Mouse (Mus musculus) adrenal gland, postnatal 36 days (tissue): ENCODE measurements around the gene Zic5. TPM values are rescaled to one million over a fixed set of nuclear protein-coding genes. Genes with fewer than 3 reads are reported as not detected.
A peak's percentile ranks its signal among the peaks of the same experiment; 100 is the strongest.

Experiments used
- DNase-seq, 2 experiments: peaks; one replicate each; pipeline ENCODE4 v3.0.0; 2021; ENCODE audit warnings: mixed read lengths in 1 of 2
- total RNA-seq, 2 experiments: library from RNA; stranded (reverse); gene quantifications; 2 replicates each; pipeline ENCODE4 v1.2.3; 2021

Zic5 gene
- total RNA-seq, 2 experiments from 2014 or later = not detected

- DNase-seq = no peak
Observed at GRCm38 (mm10) chr14:122479461-122480109, 14.1 kb upstream of the Zic5 start.

GRCm38 (mm10) chr14:122478574-122479011 lies 13.1 kb upstream of the Zic5 start:
- DNase-seq = no peak

GRCm38 (mm10) chr14:122477971-122478573 lies 12.6 kb upstream of the Zic5 start:
- no peak for DNase-seq

GRCm38 (mm10) chr14:122477261-122477671 lies 11.8 kb upstream of the Zic5 start:
- DNase-seq = no peak

GRCm38 (mm10) chr14:122476822-122477215 lies 11.3 kb upstream of the Zic5 start:
- DNase-seq = no peak

GRCm38 (mm10) chr14:122476041-122476821 lies 10.8 kb upstream of the Zic5 start:
- DNase-seq = peak in 1 of 2 experiments; percentile 28

- no peak for DNase-seq
Observed at GRCm38 (mm10) chr14:122475557-122476040, 10.1 kb upstream of the Zic5 start.

GRCm38 (mm10) chr14:122474891-122475556 lies 9.5 kb upstream of the Zic5 start, which contains the start of gene Zic2:
TSS of gene Zic2 (plus strand) at chr14:122475435.
- peak; percentile 52 to 54 for DNase-seq

- peak in 1 of 2 experiments; percentile 20 for DNase-seq
Observed at GRCm38 (mm10) chr14:122474041-122474890, 8.8 kb upstream of the Zic5 start.

GRCm38 (mm10) chr14:122473211-122473751 lies 7.8 kb upstream of the Zic5 start:
- no peak for DNase-seq

GRCm38 (mm10) chr14:122472647-122473046 lies 7.2 kb upstream of the Zic5 start:
- DNase-seq = no peak

- DNase-seq = no peak
Observed at GRCm38 (mm10) chr14:122472161-122472560, 6.7 kb upstream of the Zic5 start.

- no peak for DNase-seq
Observed at GRCm38 (mm10) chr14:122471449-122472085, 6.1 kb upstream of the Zic5 start.

- DNase-seq = no peak
Observed at GRCm38 (mm10) chr14:122468971-122469755, 3.7 kb upstream of the Zic5 start.

- no peak for DNase-seq
Observed at GRCm38 (mm10) chr14:122467926-122468841, 2.7 kb upstream of the Zic5 start.

GRCm38 (mm10) chr14:122466756-122467362 lies 1.4 kb upstream of the Zic5 start:
- DNase-seq = no peak

- no peak for DNase-seq
Observed at GRCm38 (mm10) chr14:122465931-122466490, 534 bp upstream of the Zic5 start.

GRCm38 (mm10) chr14:122464351-122464762 lies 1.1 kb downstream of the Zic5 start:
- no peak for DNase-seq
